Mouse (Mus musculus) lung, adult 2 months (tissue): ENCODE measurements around the gene Per2. TPM values are rescaled to one million over a fixed set of nuclear protein-coding genes. Genes with fewer than 3 reads are reported as not detected.
"Not testable (repeated sequence)": the region's sequence is repeated elsewhere in the genome, so short reads cannot be mapped to it uniquely, and the experiment has no call there.

Source experiments
- DNase-seq: peaks from one replicate; pipeline ENCODE4 v3.0.0; 2022
- H3K4me1 ChIP-seq: fragments of 200-500 bp; 2 replicates; pipeline ENCODE4 v1.6.1; 2011; ENCODE audit warnings: low read length; ENCODE audit not compliant: control insufficient read depth, insufficient read depth
- H3K4me3 ChIP-seq: fragments of 200-500 bp; replicated peaks from 2 replicates; pipeline ENCODE3; 2011; ENCODE audit warnings: low read depth, mild to moderate bottlenecking, control low read depth, low read length; ENCODE audit errors: extremely low read depth
- CTCF ChIP-seq: fragments of 200-500 bp; IDR thresholded peaks from 2 replicates; pipeline ENCODE4 v1.5.1; 2011; ENCODE audit warnings: mild to moderate bottlenecking, low read length, control low read depth; ENCODE audit not compliant: insufficient read depth
- POLR2A ChIP-seq: fragments of 200-500 bp; IDR thresholded peaks from 2 replicates; pipeline ENCODE4 v1.6.1; 2011; ENCODE audit warnings: low read depth, mild to moderate bottlenecking, control low read depth, low read length, borderline replicate concordance; ENCODE audit errors: extremely low read depth
- WGBS: fragments of 180-500 bp; shearing (Covaris S2); methylation state at CpG from one replicate; pipeline ENCODE4 v1.1.7; 2018; 5-methylcytosine and 5-hydroxymethylcytosine counted together
- polyA plus RNA-seq: library from polyadenylated mRNA; depleted of rRNA; stranded (reverse); fragments of >200 nt; gene quantifications from 2 replicates; pipeline ENCODE4 v1.2.3, GENCODE M21; 2012

Per2 gene
- polyA plus RNA-seq, 1 experiment, result 6.9 TPM

- 70% methylated on average over 3 of the region's 3 CpGs for WGBS
- Histone ChIP-seq H3K4me1 (peaks cover 5% of the 10 kb centered on the region; the same call in 1 of the 2 replicates), H3K4me3 (no peak overlapping the region)
- TF ChIP-seq POLR2A (no peak), CTCF (no peak)
- no peak for DNase-seq
Measured at GRCm38 (mm10) chr1:91485422-91485821, 26.3 kb upstream of the Per2 start.

- Histone ChIP-seq H3K4me3 (no peak overlapping the region), H3K4me1 (peaks cover 5% of the 10 kb centered on the region; the same call in 1 of the 2 replicates)
- DNase-seq, result no peak
- WGBS, result 61% methylated on average over 5 of the region's 5 CpGs
- no peak for TF ChIP-seq POLR2A
- TF ChIP-seq CTCF, result no peak
Measured at GRCm38 (mm10) chr1:91484011-91484346, 24.9 kb upstream of the Per2 start.

GRCm38 (mm10) chr1:91483304-91484010, 24.3 kb upstream of the Per2 start:
- WGBS, result 34% methylated on average over 10 of the region's 10 CpGs
- H3K4me3 ChIP-seq, result no peak overlapping the region
- peaks cover 5% of the 10 kb centered on the region; the same call in 1 of the 2 replicates for H3K4me1 ChIP-seq
- peak; percentile 83 for DNase-seq
- peak; percentile 93 for TF ChIP-seq CTCF
- no peak for TF ChIP-seq POLR2A

- TF ChIP-seq POLR2A (no peak), CTCF (no peak)
- H3K4me1 ChIP-seq, result peaks cover 5% of the 10 kb centered on the region; the same call in 1 of the 2 replicates
- 56% methylated on average over 7 of the region's 7 CpGs for WGBS
- no peak overlapping the region for H3K4me3 ChIP-seq
- no peak for DNase-seq
Measured at GRCm38 (mm10) chr1:91482616-91483211, 23.6 kb upstream of the Per2 start.

- WGBS, result 97% methylated on average over 1 of the region's 1 CpGs
- DNase-seq, result no peak
- no peak for TF ChIP-seq CTCF
- TF ChIP-seq POLR2A, result no peak
Measured at GRCm38 (mm10) chr1:91478958-91479357, 19.8 kb upstream of the Per2 start.

GRCm38 (mm10) chr1:91478145-91478544, 19.0 kb upstream of the Per2 start:
- WGBS, result 96% methylated on average over 13 of the region's 13 CpGs
- not testable (repeated sequence) for H3K4me3 ChIP-seq, H3K4me1 ChIP-seq, DNase-seq

More at GRCm38 (mm10) chr1:91478958-91479357, 19.8 kb upstream of the Per2 start:
- H3K4me3 ChIP-seq, result no peak overlapping the region
- H3K4me1 ChIP-seq, result peaks cover 5% of the 10 kb centered on the region; the same call in 1 of the 2 replicates

- TF ChIP-seq POLR2A (no peak), CTCF (no peak)
- no peak for DNase-seq
- Histone ChIP-seq H3K4me3 (no peak overlapping the region), H3K4me1 (no peaks in the 10 kb centered on the region)
- WGBS, result 76% methylated on average over 4 of the region's 4 CpGs
Measured at GRCm38 (mm10) chr1:91469888-91470419, 10.8 kb upstream of the Per2 start.

GRCm38 (mm10) chr1:91466186-91466585, 7.1 kb upstream of the Per2 start:
- WGBS, result 86% methylated on average over 6 of the region's 6 CpGs
- no peak for DNase-seq
- no peaks in the 10 kb centered on the region for H3K4me1 ChIP-seq
- no peak for TF ChIP-seq CTCF
- TF ChIP-seq POLR2A, result no peak
- no peak overlapping the region for H3K4me3 ChIP-seq

GRCm38 (mm10) chr1:91465244-91465643, 6.1 kb upstream of the Per2 start:
- H3K4me3 ChIP-seq, result no peak overlapping the region
- WGBS, result 11% methylated on average over 1 of the region's 1 CpGs
- no peak for TF ChIP-seq POLR2A
- no peak for TF ChIP-seq CTCF
- no peaks in the 10 kb centered on the region for H3K4me1 ChIP-seq
- DNase-seq, result peak; percentile 49

GRCm38 (mm10) chr1:91464436-91464835, 5.3 kb upstream of the Per2 start:
- 50% methylated on average over 5 of the region's 5 CpGs for WGBS
- Histone ChIP-seq H3K4me3 (no peak overlapping the region), H3K4me1 (no peaks in the 10 kb centered on the region)
- no peak for DNase-seq
- TF ChIP-seq POLR2A (no peak), CTCF (no peak)
